Mouse (Mus musculus) heart, adult 18-20 months (tissue): ENCODE measurements at regions not wholly inside any gene's neighbourhood (a gene's known extent, or its start where the extent isn't known, plus 50 kb on each side); places are given as distances from the start of the nearest gene placed in this dataset.

Source experiments
- DNase-seq, 2 experiments: peaks; one replicate each; pipeline ENCODE4 v3.0.0; 2021 to 2022; ENCODE audit warnings: mixed read lengths in 1 of 2

DNA sequence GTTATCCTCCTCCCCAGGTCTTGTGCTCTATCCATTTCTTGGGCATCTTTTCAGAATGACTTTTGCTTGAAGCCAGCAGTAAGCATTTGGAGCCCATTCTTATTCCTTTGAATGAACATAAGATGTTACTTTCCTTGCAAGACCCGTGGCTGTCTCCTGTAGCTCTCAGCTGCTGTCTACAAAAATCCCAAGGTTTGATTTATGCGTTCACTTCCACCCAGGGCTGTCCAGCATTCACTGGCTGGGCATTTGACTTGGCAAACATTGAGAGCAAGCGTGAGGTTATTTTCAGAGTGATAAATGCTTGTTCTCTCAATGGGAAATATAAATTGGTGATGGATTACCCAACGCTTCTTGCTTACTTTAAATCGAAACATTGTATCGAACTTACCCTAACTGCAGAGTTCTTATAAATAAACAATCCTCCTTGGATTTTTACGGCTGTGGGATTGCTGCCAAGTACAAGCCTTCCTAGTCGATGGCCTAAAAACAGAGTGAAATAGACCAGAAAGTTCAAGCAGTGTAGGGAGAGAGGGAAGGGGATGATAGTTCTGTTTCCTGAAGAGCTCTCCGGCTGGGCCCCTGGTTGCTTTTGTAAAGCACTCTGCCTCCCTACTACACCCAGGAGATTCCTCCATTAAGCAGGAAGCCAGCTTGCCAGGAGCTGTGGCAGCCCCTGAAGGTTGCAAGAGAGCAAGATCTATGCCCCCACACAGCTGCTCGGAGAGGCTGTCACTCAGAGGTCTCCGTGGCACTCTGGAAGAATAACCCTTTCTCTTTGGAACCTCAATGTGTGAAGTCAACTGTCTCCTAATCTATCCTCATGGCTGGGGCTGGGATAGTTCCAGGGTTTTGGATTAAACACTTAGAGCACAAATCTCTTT lies 210.1 kb downstream of the Mex3b start:
- no peak for DNase-seq

DNA sequence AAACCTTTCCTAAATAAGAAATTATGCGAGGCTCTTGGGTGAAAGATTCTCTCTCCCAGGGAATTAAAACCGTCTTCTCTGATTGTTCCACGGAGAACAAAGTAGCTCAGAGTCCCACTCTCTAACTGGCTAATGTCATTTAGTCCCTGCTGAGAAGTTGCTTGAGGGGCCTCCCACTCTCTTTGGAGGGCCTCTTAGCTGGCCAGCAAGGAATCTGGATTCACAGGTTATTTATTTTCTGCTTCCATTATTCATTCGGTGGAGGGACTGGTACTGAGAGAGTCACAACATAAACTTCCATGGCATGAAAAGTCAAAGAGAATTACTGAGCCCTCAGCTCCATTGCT lies 210.8 kb downstream of the Mex3b start:
- DNase-seq = no peak

DNA sequence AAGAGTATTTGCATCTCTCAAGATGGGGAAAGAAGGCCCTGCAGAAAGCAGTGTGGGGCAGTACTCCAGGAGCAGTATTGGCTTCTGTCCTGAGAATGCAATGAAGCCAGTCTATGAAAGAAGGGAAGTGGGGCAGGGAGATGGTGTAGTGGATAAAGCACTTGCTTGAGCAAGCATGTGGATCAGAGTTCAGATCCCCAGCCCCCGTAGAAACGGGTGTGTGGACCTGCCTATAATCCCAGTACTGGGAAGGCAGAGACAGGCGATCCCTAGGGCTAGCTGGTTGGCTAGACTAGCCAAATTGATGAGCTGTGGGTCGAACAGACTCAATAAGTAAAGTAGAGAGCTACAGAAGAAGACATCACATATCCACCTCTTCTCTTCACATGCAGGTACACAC lies 211.6 kb downstream of the Mex3b start:
- no peak for DNase-seq

DNA sequence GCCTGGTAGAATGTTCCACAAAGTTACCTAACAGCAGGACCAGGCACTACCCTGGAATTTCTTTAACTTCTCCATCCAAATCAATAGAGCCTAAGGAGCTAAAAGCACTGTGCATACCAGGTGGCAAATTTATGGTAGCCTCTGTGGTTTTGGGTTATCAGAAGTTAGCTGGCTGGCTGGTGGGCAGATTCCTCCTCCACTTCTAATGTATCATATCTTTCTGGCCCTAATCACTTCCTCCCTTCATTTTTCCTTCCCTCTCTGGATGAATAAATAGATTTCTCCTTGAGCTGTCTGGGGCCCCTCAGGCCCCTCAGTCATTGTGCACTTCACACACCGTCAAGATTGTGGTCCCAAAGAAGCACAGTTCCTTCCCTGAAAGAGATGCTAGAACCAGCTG lies 212.7 kb downstream of the Mex3b start:
- DNase-seq = no peak

DNA sequence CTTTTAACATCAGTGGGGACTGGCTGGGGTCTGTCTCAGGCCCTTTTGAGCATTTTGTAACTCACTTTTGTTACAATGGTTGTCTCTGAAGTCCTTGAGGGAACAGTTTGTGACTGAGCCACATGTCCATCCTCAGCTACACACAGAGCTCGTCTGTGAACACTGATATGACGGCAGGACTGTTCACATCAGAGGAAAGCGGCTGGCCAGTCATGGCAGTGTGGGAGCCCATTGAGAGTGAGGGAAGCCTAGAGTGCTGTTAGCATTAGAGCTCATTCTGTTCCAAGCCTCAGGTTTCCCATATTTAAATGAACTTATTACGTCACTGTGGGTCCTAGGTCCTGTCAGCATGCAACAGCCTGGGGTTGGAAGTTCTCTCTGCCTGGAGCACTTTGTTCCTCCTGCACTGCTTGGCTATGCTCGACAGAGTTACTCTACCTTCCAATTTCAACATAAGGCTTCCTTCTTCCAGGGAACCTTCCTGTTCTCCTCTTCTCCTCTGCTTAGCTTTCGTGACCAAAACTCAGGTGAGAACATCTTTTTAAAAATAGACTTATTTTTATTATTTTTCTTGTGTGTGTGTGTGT lies 217.5 kb downstream of the Mex3b start:
- no peak for DNase-seq

DNA sequence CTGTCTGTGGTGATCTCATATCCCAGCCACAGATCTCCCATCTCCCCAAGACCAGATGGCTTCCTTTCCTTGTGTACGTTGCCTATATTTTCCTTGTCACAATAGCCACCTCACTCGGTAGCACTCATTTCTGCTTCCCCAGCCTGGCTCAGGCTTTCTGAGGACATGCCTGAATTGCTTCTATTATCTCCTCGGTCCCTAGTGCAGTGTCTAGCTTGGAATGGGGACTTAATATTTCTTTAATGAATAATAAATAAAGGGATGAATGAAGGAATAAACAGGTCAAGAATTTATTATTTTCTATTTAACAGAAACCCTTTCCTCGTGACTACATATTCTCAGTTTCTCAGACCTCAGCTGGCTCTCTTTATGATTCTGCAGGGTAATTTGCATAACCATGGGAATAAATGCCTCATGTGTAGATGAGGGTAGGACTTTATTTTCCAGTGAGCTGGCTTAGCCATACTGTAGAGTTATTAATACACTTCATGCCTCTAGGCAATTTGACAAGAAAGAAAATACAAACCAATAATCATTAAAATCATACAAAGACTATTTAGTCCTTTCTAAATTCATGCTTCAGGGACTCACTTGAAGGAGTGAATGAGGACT lies 218.5 kb downstream of the Mex3b start:
- no peak for DNase-seq

DNA sequence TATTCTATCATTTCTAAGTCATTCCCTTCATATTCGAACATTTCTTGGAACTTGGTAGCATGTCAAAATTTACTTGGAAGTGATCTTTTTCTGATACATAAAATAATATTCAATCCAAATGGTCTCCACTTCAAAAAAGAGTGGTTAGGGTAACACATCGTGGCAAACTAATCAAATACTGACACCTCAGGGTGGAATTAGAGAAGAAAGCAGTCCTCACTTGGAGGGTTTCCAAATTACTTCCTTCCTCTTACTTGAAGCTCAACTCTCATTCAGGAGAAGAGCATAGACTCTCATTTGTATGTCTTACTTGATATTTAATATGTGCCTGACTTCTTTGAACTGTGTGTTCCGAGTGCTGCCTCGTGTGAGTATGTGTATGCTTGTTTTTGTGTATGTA lies 220.3 kb downstream of the Mex3b start:
- no peak for DNase-seq

DNA sequence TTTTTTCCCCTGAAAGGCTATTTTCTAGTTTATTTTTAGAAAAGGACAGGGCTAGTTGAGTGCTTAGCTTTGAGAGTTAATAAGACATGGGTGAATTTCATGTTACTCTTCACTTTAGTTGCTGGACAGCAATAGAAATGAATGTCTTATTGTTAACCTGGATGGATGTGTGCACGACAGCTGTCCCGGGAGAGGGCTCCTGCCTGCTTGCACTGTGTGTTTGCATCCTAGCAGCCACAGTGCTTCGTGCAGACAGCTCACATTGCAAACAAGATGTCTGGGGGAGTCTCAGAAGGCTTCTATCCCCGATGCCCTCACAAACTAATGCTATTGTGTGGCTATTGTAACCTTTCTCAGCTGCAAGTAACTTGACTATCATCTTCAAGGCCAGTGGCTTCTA lies 221.0 kb downstream of the Mex3b start:
- no peak for DNase-seq

DNA sequence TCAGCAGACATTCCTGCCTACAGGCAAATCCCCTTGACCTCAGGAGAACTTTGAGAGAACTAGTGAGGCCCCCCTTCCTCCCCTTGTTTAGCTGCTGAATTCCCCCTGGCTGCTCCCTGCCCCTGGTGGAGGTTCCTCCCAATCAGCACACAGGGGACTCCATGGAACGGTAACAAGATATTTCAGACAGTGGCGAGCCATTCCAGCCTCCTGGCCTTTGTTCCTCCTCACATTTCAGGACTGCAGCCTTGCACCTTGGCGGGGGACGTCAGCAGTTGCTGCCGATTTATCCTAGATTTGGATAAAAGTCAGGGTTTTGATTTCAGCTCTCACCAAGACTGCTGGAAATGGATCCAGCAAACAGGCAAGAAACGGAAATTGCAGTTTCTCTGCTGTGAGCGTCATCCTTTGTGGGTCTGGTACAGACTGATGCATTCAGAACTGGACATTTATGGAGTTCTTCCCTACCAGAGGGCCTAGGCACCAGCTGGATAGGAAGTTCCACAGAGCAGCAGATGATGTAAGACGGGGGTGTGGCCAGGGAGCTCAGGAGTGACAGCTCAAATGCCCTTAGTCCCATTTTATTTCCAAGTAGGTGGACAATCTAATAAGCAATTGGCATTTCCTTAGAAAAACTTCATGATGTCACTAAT lies 222.3 kb downstream of the Mex3b start:
- peak; percentile 0 to 14 for DNase-seq

DNA sequence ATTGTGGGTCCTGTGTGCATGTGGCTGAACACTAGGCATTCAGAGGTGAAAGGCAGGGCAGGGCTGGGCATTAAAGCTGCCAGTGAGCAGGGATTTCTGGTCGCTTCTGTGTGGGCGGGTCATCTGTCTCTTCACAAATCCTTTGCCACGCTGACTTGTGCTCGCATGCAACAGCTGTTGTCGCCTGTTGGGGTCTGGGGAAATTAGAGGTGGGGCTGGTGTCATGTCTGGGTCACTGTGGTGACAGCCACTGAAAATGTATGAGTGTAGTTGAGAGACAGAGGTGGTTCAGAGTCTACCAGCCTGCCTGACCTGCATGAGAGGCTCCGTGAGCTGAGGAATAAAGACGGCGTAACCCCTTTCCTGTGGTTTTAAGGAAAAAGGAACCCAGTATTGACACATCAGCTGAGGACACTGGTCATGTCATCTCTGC lies 226.8 kb downstream of the Mex3b start:
- DNase-seq = no peak

DNA sequence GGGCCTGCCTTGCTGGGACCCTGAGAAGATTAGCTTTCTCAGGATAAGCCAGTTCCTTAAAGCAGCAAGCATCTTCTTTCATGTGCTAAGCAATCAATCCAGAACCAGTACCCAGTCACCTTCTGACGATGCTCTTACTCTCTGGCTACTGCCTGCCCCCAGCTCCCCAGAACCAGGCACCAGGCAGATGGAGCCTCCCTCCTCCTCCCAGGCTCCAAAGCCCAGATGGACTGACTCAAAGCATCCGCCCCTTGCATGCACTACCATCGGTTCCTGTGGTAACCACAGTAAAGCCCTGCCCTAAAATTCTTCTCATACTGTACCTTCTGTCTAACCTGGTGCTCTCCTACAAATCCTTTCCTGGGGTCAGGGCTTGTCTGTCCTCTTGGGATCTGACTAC lies 227.8 kb downstream of the Mex3b start:
- DNase-seq = no peak

DNA sequence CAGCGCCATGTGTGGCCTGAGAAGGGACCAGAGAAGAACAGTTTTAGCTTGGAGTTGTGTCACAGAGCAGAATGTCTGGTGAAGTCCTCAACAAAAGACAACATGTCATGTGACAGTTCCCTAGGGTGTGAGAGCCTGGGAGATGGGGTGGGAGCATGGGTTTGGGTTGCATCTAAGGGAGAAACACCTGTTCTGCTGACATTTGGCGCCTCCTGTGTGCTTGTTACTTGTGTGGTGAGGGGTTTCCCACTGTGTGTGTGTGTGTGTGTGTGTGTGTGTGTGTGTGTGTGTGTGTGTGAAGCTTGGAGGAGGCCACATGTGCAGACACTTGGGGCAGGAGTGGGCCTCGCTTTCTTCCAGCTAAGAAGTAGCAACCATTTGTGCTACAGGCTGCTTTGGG lies 228.5 kb downstream of the Mex3b start:
- no peak for DNase-seq

DNA sequence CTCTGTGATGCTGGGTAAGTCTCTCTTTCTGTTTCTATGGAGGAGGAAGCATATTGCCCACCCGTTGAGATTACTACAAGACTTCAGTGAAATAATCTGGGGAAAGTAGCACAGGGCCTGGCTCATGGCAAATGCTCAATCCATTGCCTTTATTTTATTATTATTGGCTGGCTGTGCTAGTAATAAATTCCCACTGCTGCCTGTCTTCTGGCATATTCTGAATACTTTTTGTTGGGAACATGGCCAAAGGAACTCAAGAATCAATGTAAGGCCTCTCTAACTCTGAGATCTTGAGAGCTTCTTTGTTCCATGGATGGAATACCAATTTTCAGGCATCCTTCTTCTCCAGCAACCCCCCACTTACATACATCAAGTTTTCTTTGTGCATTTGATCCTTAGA lies 237.3 kb downstream of the Mex3b start:
- DNase-seq = no peak

DNA sequence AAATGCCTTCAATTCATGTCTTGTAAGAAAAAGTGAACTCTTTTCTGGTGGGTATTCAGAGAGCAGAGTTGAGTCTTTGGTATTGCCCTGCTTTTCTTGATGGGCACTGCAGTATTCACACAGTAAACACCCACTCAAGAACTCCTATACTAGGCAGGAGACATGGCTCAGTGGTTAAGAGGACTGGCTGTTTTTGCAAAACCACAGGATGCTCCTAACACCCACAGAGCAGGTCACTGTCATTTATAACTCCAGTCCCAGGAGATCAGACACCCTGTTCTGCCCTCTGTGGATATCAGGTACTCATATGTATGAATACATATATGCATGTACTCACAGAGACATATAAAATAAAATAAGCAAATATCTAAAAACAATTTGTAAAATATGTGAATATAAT lies 238.5 kb downstream of the Mex3b start:
- DNase-seq = no peak

DNA sequence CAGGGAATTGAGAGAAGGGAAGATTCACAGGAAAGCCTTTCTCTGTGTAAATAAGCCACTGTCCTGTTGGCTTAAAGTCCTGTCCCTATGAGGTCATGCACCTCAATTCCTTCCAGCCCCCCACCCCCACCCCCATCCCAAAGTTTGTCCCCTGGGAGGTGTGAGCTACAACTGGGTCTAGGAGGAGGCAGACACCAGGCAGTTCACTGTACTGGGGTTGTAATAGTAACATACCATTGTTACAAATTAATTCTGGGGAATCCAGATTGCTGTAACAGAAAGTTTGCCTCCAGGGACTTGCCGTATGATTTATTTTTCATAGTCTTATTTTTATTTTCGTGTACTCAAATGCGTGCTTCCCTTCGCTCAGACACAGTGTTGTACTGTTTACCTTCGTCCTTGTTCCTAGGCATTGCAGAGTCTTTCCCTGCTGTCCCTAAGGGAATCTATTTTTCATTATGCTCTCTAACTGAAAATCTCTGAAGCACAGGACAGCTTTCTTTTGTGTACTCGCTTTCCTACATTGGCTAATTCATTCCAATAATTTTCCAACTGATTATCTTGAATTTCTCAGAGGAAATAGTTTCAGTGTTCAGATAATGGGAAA lies 244.2 kb downstream of the Mex3b start:
- no peak for DNase-seq

DNA sequence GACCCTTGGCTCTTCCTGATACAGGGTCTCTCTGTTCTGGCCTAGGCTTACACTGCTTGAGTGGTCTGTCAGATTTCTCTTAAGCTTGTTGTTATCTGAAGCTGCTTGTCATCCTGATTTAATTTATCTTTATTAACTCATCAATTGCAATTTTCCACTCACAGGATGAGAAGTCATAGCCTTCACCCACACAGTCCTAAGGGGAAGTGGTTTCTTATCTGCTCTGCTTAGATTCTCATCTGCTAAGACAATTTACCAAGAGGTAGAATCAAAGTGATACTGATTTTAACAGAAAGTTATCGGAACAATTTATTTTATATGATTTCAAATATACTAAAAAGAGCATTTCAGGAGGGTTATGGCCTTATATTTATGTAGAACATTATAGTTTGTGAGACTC lies 249.4 kb downstream of the Mex3b start:
- DNase-seq = no peak

DNA sequence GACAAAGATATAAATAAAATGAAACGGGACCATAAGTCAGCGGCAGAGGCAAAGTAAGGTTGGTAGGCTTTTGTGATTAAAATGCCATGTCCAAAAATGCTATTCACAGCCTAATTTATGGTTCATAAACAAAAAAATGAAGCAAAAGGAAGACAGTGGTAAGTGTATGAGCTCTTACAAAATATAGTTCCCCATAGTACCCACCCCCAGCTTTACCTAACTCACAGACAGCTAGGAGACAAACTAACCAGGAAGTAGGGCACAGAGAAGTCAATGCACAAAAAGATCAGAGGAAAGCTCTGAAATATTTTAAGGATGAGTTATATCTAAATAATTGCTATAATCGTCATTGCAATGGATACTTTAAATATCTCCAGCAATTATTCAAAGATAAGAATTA lies 249.9 kb downstream of the Mex3b start:
- DNase-seq = no peak

DNA sequence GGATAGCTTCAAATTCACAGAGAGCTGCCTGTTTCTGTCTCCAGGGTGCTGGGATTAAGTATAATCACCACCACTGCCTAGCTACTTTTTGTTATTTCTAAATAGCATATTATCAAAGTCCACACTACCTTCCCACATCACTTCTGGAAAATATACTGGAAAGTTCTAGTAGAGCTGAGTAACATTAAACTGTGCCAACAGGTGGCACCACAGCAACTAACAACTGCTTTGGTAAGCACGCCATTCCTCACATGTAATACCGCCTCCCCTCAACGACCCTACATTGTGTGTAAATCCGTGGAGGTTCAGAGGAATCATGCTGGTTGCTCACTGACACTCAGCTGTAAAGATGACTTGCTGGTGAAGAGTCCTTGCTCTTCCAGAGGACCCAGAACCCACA lies 259.1 kb downstream of the Mex3b start:
- no peak for DNase-seq

DNA sequence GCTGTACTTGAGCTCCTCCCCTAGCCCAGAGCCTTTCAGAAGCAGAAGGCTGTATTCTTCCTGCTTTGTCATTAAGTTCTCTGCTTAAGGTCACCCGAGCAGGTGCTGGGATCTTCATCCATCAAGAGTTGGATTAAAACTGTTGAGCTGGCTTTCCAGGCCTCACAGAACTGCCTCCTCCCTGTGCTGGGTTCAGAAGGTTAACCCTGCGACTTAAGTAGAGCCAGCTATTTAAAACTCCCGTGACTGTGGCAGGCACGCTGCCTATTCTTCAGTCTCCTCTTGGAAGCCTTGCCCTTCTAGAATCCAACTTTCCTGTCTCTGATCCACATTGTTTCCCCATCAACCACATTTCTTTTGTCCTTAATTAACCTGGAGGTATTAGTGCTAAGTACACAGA lies 273.1 kb downstream of the Mex3b start:
- DNase-seq = peak; percentile 33 to 46

DNA sequence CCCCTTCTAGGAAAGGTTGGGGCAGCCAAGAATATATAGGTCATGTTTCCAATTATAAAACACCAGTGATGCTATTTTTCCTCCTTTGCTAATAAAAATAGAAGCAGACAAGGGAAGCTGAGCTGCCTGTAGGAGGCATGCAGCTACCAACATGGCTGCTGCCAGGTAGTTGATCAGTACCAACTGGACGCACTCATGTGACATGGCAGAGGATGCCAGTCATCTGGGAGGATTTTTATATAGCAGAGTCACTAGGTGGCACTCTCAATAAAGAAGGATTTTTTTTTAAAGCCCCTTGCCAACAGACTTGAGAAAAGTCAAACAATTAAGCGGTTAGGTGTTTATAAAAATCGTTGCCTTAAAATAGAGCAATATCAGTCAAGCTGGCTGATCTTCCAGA lies 273.5 kb downstream of the Mex3b start:
- DNase-seq = peak; percentile 36 to 56

DNA sequence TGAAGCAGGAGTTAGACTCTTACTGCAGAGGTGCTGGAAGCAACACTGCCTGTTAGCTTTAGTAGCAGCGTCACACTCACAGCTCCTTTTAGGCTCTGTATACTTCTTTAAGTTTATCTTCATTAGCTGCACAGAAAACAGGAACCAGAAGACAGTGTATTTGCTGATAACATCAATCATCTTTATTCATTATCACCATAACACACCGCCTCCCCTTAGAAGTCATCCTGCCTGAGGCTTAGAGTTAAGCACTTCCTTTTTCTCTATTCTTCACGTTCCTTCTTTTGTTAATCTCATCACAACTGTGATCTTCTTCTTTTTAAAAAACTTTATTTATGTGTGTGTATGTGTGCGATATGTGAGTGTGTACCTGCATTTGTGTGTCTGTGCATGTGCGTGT lies 276.9 kb downstream of the Mex3b start:
- DNase-seq = no peak

DNA sequence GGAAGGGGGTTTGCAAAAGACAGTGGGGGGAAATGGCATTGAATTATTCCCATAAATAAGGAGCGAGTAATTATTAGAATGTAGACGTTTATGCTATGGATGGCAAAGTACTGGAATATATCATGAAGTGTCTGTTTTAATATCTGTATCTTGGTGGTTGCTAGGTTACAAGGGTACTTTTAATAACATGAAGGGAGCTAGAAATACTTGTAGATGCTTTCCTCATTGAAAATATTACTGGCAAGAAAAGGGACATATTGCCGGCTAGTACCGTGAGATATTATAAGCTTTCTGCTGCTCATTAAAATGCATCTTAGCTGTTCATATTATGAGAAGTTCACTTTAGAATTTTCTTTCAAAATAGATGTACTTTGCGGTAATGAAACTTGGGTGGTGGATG lies 278.4 kb downstream of the Mex3b start:
- DNase-seq = no peak

DNA sequence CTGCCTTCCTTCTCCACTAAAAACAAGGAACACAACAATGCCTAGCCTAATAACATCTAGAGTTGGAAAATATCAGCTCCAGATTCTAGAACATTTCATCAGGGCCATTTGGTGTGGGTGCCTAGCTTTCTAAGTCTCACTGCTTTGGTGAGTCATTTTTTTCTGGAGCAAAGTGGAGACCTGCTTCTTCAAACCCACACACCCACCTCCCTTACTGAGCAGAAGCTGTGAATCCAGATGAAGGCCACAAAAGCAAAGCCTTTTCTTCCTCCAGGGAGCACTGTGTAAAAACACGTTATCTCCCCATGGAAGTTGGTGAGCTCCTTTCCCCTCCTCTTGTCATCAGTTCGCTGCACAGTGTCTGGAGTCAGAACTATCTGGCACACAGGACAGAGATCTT lies 294.1 kb downstream of the Mex3b start:
- no peak for DNase-seq
